ENCODE assay signal across 10 mouse cellular contexts in genomic region chr3:107740578-107741207, GRCm38 (mm10). TPM values are rescaled to one million over a fixed set of nuclear protein-coding genes. Genes with fewer than 3 reads are reported as not detected.
A peak's percentile ranks its signal among the peaks of the same experiment; 100 is the strongest.
DNase-seq lines count a peak whose midpoint lies in the region; ATAC-seq and TF ChIP-seq lines count a peak whose summit lies in the region.
"Had no signal": no experiment of that assay in that cellular context is flagged by ENCODE, and none has a peak within 500 bp of the region (broad histone marks: within the 10 kb centered on the region; RNA-seq: fewer than 3 reads in every experiment).

No protein-coding gene starts in this region.

- no peaks in the 10 kb centered on the region for H3K9me3 ChIP-seq in intestine, embryonic 14.5 days (ENCODE audit: control insufficient read depth, low read length)
- no peaks in the 10 kb centered on the region for H3K9me3 ChIP-seq in intestine, postnatal 0 days (ENCODE audit: control insufficient read depth)
- no peaks in the 10 kb centered on the region for H3K9me3 ChIP-seq in hindbrain, embryonic 16.5 days (ENCODE audit: control insufficient read depth, low read length)
- no peaks in the 10 kb centered on the region for H3K9me3 ChIP-seq in liver, embryonic 13.5 days (replicated peaks)
- H3K9me3 ChIP-seq: G1E had no signal

- TF ChIP-seq CTCF in intestine, postnatal 0 days (IDR thresholded peaks at IDR 0.05; ENCODE audit: low read depth) = no peak

- H3K27me3 ChIP-seq in intestine, embryonic 14.5 days (replicated peaks; ENCODE audit: control insufficient read depth, insufficient read depth, low read length) = no peaks in the 10 kb centered on the region
- no peaks in the 10 kb centered on the region for H3K27me3 ChIP-seq in intestine, postnatal 0 days (replicated peaks; ENCODE audit: control insufficient read depth, insufficient read depth, low read length)
- H3K27me3 ChIP-seq in hindbrain, embryonic 16.5 days (replicated peaks; ENCODE audit: control insufficient read depth, insufficient read depth, low read length) = no peaks in the 10 kb centered on the region
- H3K27me3 ChIP-seq in liver, embryonic 13.5 days = no peaks in the 10 kb centered on the region

- no peak overlapping the region for H3K4me2 ChIP-seq in intestine, embryonic 14.5 days (ENCODE audit: low read length)
- no peak overlapping the region for H3K4me2 ChIP-seq in intestine, postnatal 0 days (replicated peaks; ENCODE audit: low read depth)
- H3K4me2 ChIP-seq in hindbrain, embryonic 16.5 days (ENCODE audit: low read length) = 0 out of 2 replicates have a peak overlapping the region, but pooled peaks have one; percentile 8
- H3K4me2 ChIP-seq in liver, embryonic 13.5 days = no peak overlapping the region

- H3K27ac ChIP-seq in intestine, embryonic 14.5 days (ENCODE audit: low read depth) = peak overlapping the region; percentile 68
- H3K27ac ChIP-seq in intestine, postnatal 0 days (ENCODE audit: low read depth, low read length) = no peak overlapping the region; the same call in 1 of the 2 replicates
- peak overlapping the region; percentile 64 for H3K27ac ChIP-seq in hindbrain, embryonic 16.5 days (ENCODE audit: low read depth, low read length)
- peak overlapping the region; percentile 22; the same call in 1 of the 2 replicates for H3K27ac ChIP-seq in liver, embryonic 13.5 days
- H3K27ac ChIP-seq: macrophage had no signal

- WGBS in intestine, embryonic 14.5 days = 4% methylated on average over 6 of the region's 6 CpGs
- WGBS in intestine, postnatal 0 days = 30% methylated on average over 6 of the region's 6 CpGs
- WGBS in hindbrain, embryonic 16.5 days = 6% methylated on average over 6 of the region's 6 CpGs
- 16% methylated on average over 6 of the region's 6 CpGs for WGBS in liver, embryonic 13.5 days (ENCODE audit: insufficient replicate concordance)

- DNase-seq in intestine, embryonic 14.5 days (ENCODE audit: low spot score) = peak; percentile 88
- peak; percentile 78 for DNase-seq in gastrocnemius, postnatal 25 days
- no peak for DNase-seq in liver, embryonic 13.5 days
- DNase-seq in retina, embryonic 14.5 days (ENCODE audit: low spot score) = peak; percentile 89
- no peak for DNase-seq in spleen, postnatal 10 days (ENCODE audit: low spot score in 2 of 2)

- H3K4me1 ChIP-seq in intestine, embryonic 14.5 days (replicated peaks; ENCODE audit: control insufficient read depth, insufficient read depth, low read length) = peaks cover 28% of the 10 kb centered on the region
- H3K4me1 ChIP-seq in intestine, postnatal 0 days (replicated peaks; ENCODE audit: control insufficient read depth, insufficient read depth, low read length) = peaks cover 5% of the 10 kb centered on the region; the same call in 1 of the 2 replicates
- peaks cover 18% of the 10 kb centered on the region for H3K4me1 ChIP-seq in hindbrain, embryonic 16.5 days (ENCODE audit: control insufficient read depth, insufficient read depth, low read depth, low read length)
- H3K4me1 ChIP-seq in liver, embryonic 13.5 days (replicated peaks) = peaks cover 55% of the 10 kb centered on the region

- ATAC-seq in intestine, embryonic 14.5 days (replicated peaks; ENCODE audit: low FRiP score, low TSS enrichment, low read depth) = peak; percentile 88
- ATAC-seq in intestine, postnatal 0 days = no peak
- peak; percentile 87 for ATAC-seq in common myeloid progenitor, adult 5-6 weeks (replicated peaks; ENCODE audit: low read depth, poor library complexity, severe bottlenecking)
- peak; percentile 88 for ATAC-seq in hindbrain, embryonic 16.5 days
- peak; percentile 47 for ATAC-seq in liver, embryonic 13.5 days (ENCODE audit: low read depth)

- no peak overlapping the region for H3K9ac ChIP-seq in intestine, embryonic 14.5 days (ENCODE audit: low read length)
- no peak overlapping the region for H3K9ac ChIP-seq in intestine, postnatal 0 days (ENCODE audit: low read depth, low read length)
- 0 out of 2 replicates have a peak overlapping the region, but pooled peaks have one; percentile 9 for H3K9ac ChIP-seq in hindbrain, embryonic 16.5 days (ENCODE audit: low read depth, low read length)
- no peak overlapping the region for H3K9ac ChIP-seq in liver, embryonic 13.5 days

- H3K36me3 ChIP-seq in intestine, embryonic 14.5 days (ENCODE audit: control insufficient read depth, insufficient read depth, low read length) = peaks cover 29% of the 10 kb centered on the region
- H3K36me3 ChIP-seq in intestine, postnatal 0 days (ENCODE audit: control insufficient read depth, insufficient read depth) = no peaks in the 10 kb centered on the region
- no peaks in the 10 kb centered on the region for H3K36me3 ChIP-seq in hindbrain, embryonic 16.5 days (ENCODE audit: control insufficient read depth, insufficient read depth, low read length)
- H3K36me3 ChIP-seq in liver, embryonic 13.5 days = peaks cover 3% of the 10 kb centered on the region; the same call in 1 of the 2 replicates
- H3K36me3 ChIP-seq: G1E had no signal

- H3K4me3 ChIP-seq in intestine, embryonic 14.5 days (ENCODE audit: low read depth, low read length) = no peak overlapping the region
- no peak overlapping the region for H3K4me3 ChIP-seq in intestine, postnatal 0 days (ENCODE audit: low read depth, low read length)
- H3K4me3 ChIP-seq in hindbrain, embryonic 16.5 days (ENCODE audit: low read length) = no peak overlapping the region
- H3K4me3 ChIP-seq in liver, embryonic 13.5 days (replicated peaks) = no peak overlapping the region

RNA-seq across cellular contexts. Expression of gene Csf1, which starts 19.6 kb away (rescaled TPM):
- 13.3 and 13.6 TPM in 2 replicates for polyA plus RNA-seq in intestine, embryonic 14.5 days (2014; fragmentation: Nextera tagmentation; extraction: Ambion mirVana)
- 8.6 and 9.2 TPM in 2 replicates for polyA plus RNA-seq in intestine, postnatal 0 days (2015; fragmentation: Nextera tagmentation; extraction: Ambion mirVana)
- 1.2 and 2.1 TPM in 2 replicates for total RNA-seq in common myeloid progenitor, adult 5-6 weeks (2017)
- 10 to 100 TPM in 1 of 2 experiments, 1 to 10 TPM in 1; 9.5 to 10.6 TPM for total RNA-seq in gastrocnemius, postnatal 25 days (2021)
- polyA plus RNA-seq in hindbrain, embryonic 16.5 days (2015; fragmentation: Nextera tagmentation; extraction: Ambion mirVana) = 8.0 and 9.8 TPM in 2 replicates
- polyA plus RNA-seq in liver, embryonic 13.5 days (2015; fragmentation: Nextera tagmentation; extraction: Ambion mirVana) = 4.6 and 6.1 TPM in 2 replicates

RNA-seq across cellular contexts. Expression of gene Ahcyl1, which starts 44.3 kb away (rescaled TPM):
- polyA plus RNA-seq in intestine, embryonic 14.5 days (2014; fragmentation: Nextera tagmentation; extraction: Ambion mirVana) = 95.0 and 104 TPM in 2 replicates
- 37.8 and 39.0 TPM in 2 replicates for polyA plus RNA-seq in intestine, postnatal 0 days (2015; fragmentation: Nextera tagmentation; extraction: Ambion mirVana)
- 79.1 and 95.6 TPM in 2 replicates for total RNA-seq in common myeloid progenitor, adult 5-6 weeks (2017)
- total RNA-seq in gastrocnemius, postnatal 25 days (2021) = 10 to 100 TPM; 30.7 to 31.8 TPM
- 116 and 117 TPM in 2 replicates for polyA plus RNA-seq in hindbrain, embryonic 16.5 days (2015; fragmentation: Nextera tagmentation; extraction: Ambion mirVana)
- polyA plus RNA-seq in liver, embryonic 13.5 days (2015; fragmentation: Nextera tagmentation; extraction: Ambion mirVana) = 28.2 and 32.2 TPM in 2 replicates

Comparison
In these comparisons a context has a peak if more than half of its experiments do, and no peak if none do; other contexts are left out.
1. DNase-seq: peak in intestine, embryonic 14.5 days (single experiment), gastrocnemius, postnatal 25 days (single experiment) and retina, embryonic 14.5 days (single experiment); none in liver, embryonic 13.5 days (single experiment) and spleen, postnatal 10 days (0 of 2).